Mouse (Mus musculus): ENCODE measurements around the gene Ptprcap.

The Ptprcap gene

GRCm38 (mm10) chr19:4194776-4195650, 41.6 kb downstream of the Ptprcap start:
- DNase-seq (ENCODE audit: inconsistent ontology term) = peak; percentile 50

DNA sequence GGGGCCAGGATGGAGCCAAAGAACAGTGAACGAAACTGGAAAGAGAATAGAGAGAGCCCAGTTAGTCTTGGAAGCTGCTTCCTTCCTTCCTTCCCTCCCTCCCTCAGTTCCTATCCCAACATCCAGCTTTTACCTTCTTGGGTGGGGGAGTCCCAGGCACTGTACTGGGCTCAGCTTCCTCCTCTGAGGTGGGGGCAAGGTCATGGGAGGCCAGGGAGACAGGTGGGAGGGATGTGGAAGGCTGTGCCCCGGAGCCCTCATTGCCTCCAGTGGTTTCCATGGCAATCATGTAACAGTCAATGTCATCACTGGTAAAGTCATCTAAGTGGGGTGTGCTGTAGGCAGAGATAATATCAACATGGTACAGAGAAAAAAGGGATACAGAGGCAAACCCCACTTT, 42.6 kb downstream of the Ptprcap start:
- DNase-seq (ENCODE audit: inconsistent ontology term) = no peak

DNA sequence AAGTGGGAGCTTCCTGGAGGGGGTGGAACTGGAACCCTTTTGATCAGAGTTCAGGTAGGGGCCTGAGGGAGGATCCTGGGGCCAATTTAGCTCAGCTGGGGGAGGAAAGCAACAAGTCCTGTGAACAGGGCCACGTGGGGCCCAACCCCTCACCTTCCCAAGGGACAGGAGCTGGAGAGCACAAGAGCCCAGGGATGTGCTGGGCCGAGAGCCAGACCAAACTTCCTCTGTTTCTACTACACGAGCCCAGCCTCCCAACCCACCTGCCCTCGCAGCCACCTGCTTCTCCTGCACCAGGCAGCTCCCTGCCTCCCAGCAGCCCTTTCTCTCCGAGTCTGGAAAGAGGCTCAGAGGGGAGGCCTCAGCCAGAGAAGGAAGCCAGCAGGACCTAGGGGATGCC, 43.1 kb downstream of the Ptprcap start:
- DNase-seq (ENCODE audit: inconsistent ontology term) = no peak

DNA sequence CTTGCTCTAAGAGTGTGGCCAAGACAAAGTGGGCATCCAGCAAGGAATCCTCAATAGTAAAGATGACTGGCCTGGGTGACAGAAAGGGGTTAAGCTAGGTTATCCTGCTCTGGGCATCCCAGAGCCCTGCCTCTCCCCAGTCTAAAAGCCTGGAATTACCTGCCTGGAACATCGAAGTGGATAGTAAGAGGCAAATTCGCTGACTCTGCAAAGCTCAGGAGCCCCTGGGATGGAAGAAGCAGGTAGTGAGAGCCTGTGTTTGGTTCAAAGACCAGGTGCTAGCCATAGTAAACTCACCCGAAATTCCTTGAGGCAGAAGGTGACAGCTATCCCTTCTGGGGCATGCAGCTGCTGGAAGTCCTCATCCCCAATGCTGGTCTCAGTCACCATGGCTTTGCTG, 43.8 kb downstream of the Ptprcap start:
- no peak for DNase-seq (ENCODE audit: inconsistent ontology term)

- DNase-seq (ENCODE audit: inconsistent ontology term) = peak; percentile 94
These were observed 48.0 kb downstream of the Ptprcap start, which contains the start of gene Rad9a for GRCm38 (mm10) chr19:4201291-4201909. Gene Rad9a (minus strand): TSS chr19:4201662.

DNA sequence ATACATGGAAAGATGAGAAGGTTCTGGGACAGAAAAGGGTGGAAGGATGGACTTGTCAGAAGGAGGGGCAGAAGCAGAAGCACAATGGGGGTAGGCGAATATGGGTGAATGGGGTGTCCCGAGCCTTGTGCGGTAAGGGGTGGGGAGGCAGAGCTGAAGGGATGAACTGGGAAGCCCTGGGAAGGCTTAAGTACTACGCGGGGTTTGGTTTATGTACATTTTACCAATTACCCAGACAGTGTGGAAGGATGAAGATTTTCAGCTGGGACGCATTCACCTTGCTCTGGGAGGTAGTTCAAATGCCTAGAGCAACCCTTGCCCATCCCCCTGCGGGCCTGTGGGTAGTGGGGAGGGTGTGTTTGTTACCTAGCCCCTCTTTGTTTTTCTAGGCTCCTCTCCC, 48.7 kb downstream of the Ptprcap start:
- no peak for DNase-seq (ENCODE audit: inconsistent ontology term)

DNA sequence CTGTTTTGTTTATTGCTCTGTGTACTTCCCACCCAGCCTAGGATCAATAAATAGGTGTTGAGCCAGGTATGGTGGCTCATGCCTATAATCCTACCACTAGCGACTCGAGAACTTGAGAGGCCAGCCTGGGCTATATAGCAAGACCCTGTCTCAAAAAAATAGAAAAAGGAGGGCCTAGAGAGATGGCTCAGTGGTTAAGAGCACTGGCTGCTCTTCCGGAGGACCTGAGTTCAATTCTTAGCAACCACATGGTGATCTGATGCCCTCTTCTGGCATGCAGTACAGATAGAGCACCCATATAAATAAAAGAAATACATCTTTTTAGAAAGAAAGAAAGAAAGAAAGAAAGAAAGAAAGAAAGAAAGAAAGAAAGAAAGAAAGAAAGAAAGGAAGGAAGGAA, 49.7 kb downstream of the Ptprcap start:
- no peak for DNase-seq (ENCODE audit: inconsistent ontology term)

DNA sequence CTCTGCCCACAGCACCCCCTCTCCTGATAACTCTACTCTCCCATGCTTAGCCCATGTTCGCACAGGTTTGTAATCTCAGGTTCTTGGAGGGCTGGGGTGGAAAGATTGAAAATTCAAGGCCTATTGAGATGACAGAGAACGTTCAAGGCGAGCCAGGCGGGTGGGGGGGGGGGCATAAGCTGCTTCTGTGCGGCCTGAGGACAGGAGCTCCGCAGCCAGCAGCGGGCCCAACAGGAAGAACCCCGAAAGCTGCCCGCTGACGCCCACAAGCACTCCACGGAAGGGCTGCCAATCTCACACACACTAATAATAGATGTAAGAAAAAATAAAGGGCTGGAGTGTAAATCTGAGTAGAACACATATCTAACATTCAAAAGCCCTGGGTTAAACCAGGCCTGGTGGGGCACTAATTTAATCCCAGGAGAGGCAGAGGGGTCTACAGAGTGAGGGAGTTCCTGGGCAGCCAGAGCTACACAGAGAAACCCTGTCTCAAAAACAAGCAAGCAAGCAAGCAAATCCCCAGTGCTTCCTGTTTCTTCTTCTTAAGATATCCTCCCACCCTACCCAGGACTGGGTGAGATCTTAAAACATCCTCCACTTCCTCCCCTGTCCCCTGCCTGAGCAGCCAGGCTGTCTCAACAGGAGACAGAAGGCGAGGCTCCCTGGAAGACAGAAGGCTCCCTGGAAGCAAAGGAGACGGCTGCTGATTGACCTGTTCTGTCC, 50.4 kb downstream of the Ptprcap start:
- no peak for DNase-seq (ENCODE audit: inconsistent ontology term)

DNA sequence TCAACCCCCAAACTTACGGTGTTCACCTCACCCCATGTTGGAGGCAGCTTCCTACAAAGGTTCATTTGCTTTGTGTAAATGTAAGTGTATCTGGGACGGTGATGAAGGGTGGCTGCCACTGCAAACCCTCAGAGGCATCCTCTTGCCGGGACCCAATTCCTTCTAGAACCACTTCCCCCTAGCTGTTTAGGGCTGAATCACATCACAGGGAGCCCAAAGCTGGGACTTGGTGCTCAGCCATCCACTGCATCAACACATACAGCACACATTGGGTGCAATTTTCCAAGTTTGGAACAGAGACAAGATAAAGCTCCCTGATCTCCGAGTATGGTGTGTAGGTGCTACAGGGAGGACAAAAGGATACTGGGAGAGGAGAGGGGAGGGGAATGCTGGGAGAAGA, 51.5 kb downstream of the Ptprcap start:
- DNase-seq (ENCODE audit: inconsistent ontology term) = no peak
